Mouse (Mus musculus) C2C12 (cell line): ENCODE results near the gene Clec1b. TPM values are rescaled to one million over a fixed set of nuclear protein-coding genes. Genes with fewer than 3 reads are reported as not detected.
A peak's percentile ranks its signal among the peaks of the same experiment; 100 is the strongest.

Source experiments
- H3K27me3 ChIP-seq: one replicate; pipeline ENCODE4 v1.6.1; 2011; ENCODE audit not compliant: control insufficient read depth, insufficient read depth, insufficient read length
- H3K36me3 ChIP-seq: one replicate; pipeline ENCODE4 v1.6.1; 2011; ENCODE audit not compliant: control insufficient read depth, insufficient read depth
- H3K4me3 ChIP-seq: one replicate; pipeline ENCODE4 v1.5.1; 2011; ENCODE audit warnings: mild to moderate bottlenecking, control low read depth; ENCODE audit not compliant: poor library complexity, insufficient read depth, severe bottlenecking
- H3K79me2 ChIP-seq: one replicate; pipeline ENCODE4 v1.6.1; 2011; ENCODE audit not compliant: control insufficient read depth, insufficient read depth
- H3K79me3 ChIP-seq: one replicate; pipeline ENCODE4 v1.6.1; 2011; ENCODE audit warnings: low read depth, control low read depth
- H3ac ChIP-seq: one replicate; pipeline ENCODE3; 2011; ENCODE audit warnings: low read depth; ENCODE audit not compliant: control insufficient read depth, insufficient read length
- CEBPB ChIP-seq: IDR thresholded peaks from one replicate; pipeline ENCODE4 v1.6.1; 2011; ENCODE audit warnings: low read depth, mild to moderate bottlenecking, control low read depth, moderate library complexity
- CTCF ChIP-seq: IDR thresholded peaks from one replicate; pipeline ENCODE4 v1.5.1; 2011; ENCODE audit not compliant: control insufficient read depth, insufficient read depth, insufficient read length
- FOSL1 ChIP-seq: IDR thresholded peaks from one replicate; pipeline ENCODE4 v1.8.0; 2011; ENCODE audit warnings: mild to moderate bottlenecking, low read length; ENCODE audit not compliant: poor library complexity, insufficient read depth, severe bottlenecking
- MAX ChIP-seq: IDR thresholded peaks from one replicate; pipeline ENCODE4 v1.6.1; 2011; ENCODE audit warnings: mild to moderate bottlenecking, control low read depth
- MYOD1 ChIP-seq: IDR thresholded peaks from one replicate; pipeline ENCODE4 v1.6.1; 2011; ENCODE audit warnings: low read depth; ENCODE audit not compliant: control insufficient read depth, insufficient read length
- MYOG ChIP-seq: IDR thresholded peaks from one replicate; pipeline ENCODE4 v1.6.1; 2011; ENCODE audit not compliant: control insufficient read depth, insufficient read length; ENCODE audit errors: extremely low read depth
- USF1 ChIP-seq: IDR thresholded peaks from one replicate; pipeline ENCODE4 v1.6.1; 2011; ENCODE audit warnings: low read depth, mild to moderate bottlenecking, control low read depth, moderate library complexity
- long read RNA-seq, 2 experiments: library from polyadenylated mRNA; unstranded; transcript quantifications; one replicate each; pipeline ENCODE4 v2.0.0; 2019 to 2020
- polyA plus RNA-seq: library from polyadenylated mRNA; unstranded; fragments of >200 nt; fragmentation: generic; extraction: Trizol; gene quantifications from one replicate; pipeline ENCODE4 v1.2.1, GENCODE M21; 2012; ENCODE audit warnings: missing spikeins

Gene Clec1b
- polyA plus RNA-seq: not detected
- long read RNA-seq, experiment 1: 0 reads
- long read RNA-seq, experiment 2: 0 reads

GRCm38 (mm10) chr6:129396997-129397396, at the start of gene Clec1b:
TSS of gene Clec1b (plus strand) at chr6:129397297.
- no peak within 1 kb of the TSS for H3K4me3 ChIP-seq
- no peaks in the 10 kb centered on the region for H3K36me3 ChIP-seq
- H3K27me3 ChIP-seq: no peaks in the 10 kb centered on the region
- no peak for TF ChIP-seq FOSL1
- no peak for TF ChIP-seq CTCF
- no peak for TF ChIP-seq MYOD1
- no peak for TF ChIP-seq MYOG
- no peak for TF ChIP-seq CEBPB
- H3ac ChIP-seq: no peak within 1 kb of the TSS
- no peaks in the 10 kb centered on the region for H3K79me3 ChIP-seq
- no peaks in the 10 kb centered on the region for H3K79me2 ChIP-seq

DNA sequence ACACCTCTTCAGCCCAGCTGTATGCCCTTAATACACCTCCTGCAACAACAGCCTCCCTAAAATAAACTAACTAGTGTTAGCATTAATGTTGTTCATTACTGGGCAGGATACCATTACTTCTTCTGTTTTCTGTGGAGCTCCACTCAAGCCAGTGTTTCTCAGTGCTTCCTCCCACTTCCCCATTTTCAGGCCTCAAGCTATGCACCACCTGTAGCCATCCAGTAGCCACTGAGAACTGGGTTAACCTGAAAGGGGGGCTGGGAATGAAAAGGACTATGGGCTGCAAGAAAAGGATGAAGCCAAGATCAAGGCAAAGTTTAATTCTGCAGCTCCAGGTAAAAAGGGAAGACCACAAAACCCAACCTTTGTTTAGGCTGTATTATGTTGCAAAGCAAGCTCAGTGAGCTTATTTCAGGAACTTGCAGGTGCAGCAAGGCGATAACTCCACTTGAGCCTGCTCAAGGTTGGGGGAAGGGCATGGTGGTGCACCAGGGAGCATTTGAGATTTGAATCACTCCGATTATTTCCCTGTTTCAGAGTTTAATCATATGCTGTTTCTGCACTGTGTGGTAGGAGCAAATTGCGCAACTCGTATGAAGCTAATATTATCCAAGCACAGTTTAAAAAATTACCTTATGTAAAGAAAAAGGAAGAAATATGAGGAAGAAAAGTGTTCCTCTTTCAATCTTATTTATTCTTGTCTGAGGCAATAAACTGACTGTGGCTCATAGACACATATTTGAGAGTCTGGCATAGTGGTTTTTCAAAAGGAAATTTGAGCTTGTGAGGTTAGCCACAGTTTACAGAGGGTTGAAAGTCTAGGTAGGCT, 47.4 kb upstream of the Clec1b start:
- no peaks in the 10 kb centered on the region for H3K79me3 ChIP-seq
- no peaks in the 10 kb centered on the region for H3K27me3 ChIP-seq
- H3K36me3 ChIP-seq: no peaks in the 10 kb centered on the region
- TF ChIP-seq FOSL1 (no peak), CTCF (no peak), MYOG (no peak), MYOD1 (no peak), MAX (no peak), USF1 (no peak), CEBPB (peak; percentile 76)
- H3ac ChIP-seq: no peak overlapping the region
- H3K79me2 ChIP-seq: no peaks in the 10 kb centered on the region
- H3K4me3 ChIP-seq: no peak overlapping the region

- Histone ChIP-seq H3K27me3 (no peaks in the 10 kb centered on the region), H3ac (no peak overlapping the region), H3K4me3 (no peak overlapping the region), H3K79me2 (no peaks in the 10 kb centered on the region), H3K36me3 (no peaks in the 10 kb centered on the region), H3K79me3 (no peaks in the 10 kb centered on the region)
- TF ChIP-seq MYOG (no peak), USF1 (no peak), FOSL1 (no peak), CTCF (no peak), MAX (no peak), CEBPB (no peak), MYOD1 (no peak)
Measured at GRCm38 (mm10) chr6:129351091-129351490, 46.0 kb upstream of the Clec1b start.

GRCm38 (mm10) chr6:129355774-129356173, 41.3 kb upstream of the Clec1b start:
- Histone ChIP-seq H3K27me3 (no peaks in the 10 kb centered on the region), H3K36me3 (no peaks in the 10 kb centered on the region), H3K4me3 (no peak overlapping the region), H3K79me3 (no peaks in the 10 kb centered on the region), H3ac (no peak overlapping the region), H3K79me2 (no peaks in the 10 kb centered on the region)
- TF ChIP-seq MAX (no peak), MYOD1 (no peak), USF1 (no peak), MYOG (no peak), CTCF (no peak), CEBPB (no peak), FOSL1 (no peak)

GRCm38 (mm10) chr6:129356430-129356829, 40.7 kb upstream of the Clec1b start:
- Histone ChIP-seq H3K4me3 (no peak overlapping the region), H3K79me2 (no peaks in the 10 kb centered on the region), H3K79me3 (no peaks in the 10 kb centered on the region), H3K36me3 (no peaks in the 10 kb centered on the region), H3ac (no peak overlapping the region), H3K27me3 (no peaks in the 10 kb centered on the region)
- no peak for TF ChIP-seq USF1
- TF ChIP-seq MYOG: no peak
- no peak for TF ChIP-seq FOSL1

- Histone ChIP-seq H3K4me3 (no peak overlapping the region), H3ac (no peak overlapping the region), H3K79me3 (no peaks in the 10 kb centered on the region), H3K36me3 (no peaks in the 10 kb centered on the region), H3K27me3 (no peaks in the 10 kb centered on the region), H3K79me2 (no peaks in the 10 kb centered on the region)
- no peak for TF ChIP-seq CEBPB
- TF ChIP-seq MAX: no peak
- TF ChIP-seq CTCF: no peak
- no peak for TF ChIP-seq MYOD1
- no peak for TF ChIP-seq USF1
- TF ChIP-seq FOSL1: no peak
- no peak for TF ChIP-seq MYOG
Measured at GRCm38 (mm10) chr6:129359515-129359914, 37.6 kb upstream of the Clec1b start.
